Mouse (Mus musculus): ENCODE data around the gene Lbhd2.

Lbhd2 gene

GRCm38 (mm10) chr12:111406622-111407021 is at the start of gene Lbhd2:
TSS of gene Lbhd2 (plus strand) at chr12:111406809.
- DNase-seq (ENCODE audit: low spot score in 2 of 2), result no peak

- DNase-seq (ENCODE audit: low spot score in 2 of 2), result no peak
These were observed 45.9 kb upstream of the Lbhd2 start for GRCm38 (mm10) chr12:111360671-111361070.

- DNase-seq (ENCODE audit: low spot score in 2 of 2), result no peak
These were observed 45.1 kb upstream of the Lbhd2 start for GRCm38 (mm10) chr12:111361319-111362098.

GRCm38 (mm10) chr12:111364234-111364633 is 42.4 kb upstream of the Lbhd2 start:
- DNase-seq (ENCODE audit: low spot score in 2 of 2), result no peak

- DNase-seq (ENCODE audit: low spot score in 2 of 2), result no peak
These were observed 39.5 kb upstream of the Lbhd2 start for GRCm38 (mm10) chr12:111367065-111367464.

- no peak for DNase-seq (ENCODE audit: low spot score in 2 of 2)
These were observed 36.4 kb upstream of the Lbhd2 start for GRCm38 (mm10) chr12:111370249-111370648.

GRCm38 (mm10) chr12:111371905-111372304 is 34.7 kb upstream of the Lbhd2 start:
- no peak for DNase-seq (ENCODE audit: low spot score in 2 of 2)

GRCm38 (mm10) chr12:111373411-111373810 is 33.2 kb upstream of the Lbhd2 start:
- no peak for DNase-seq (ENCODE audit: low spot score in 2 of 2)

- no peak for DNase-seq (ENCODE audit: low spot score in 2 of 2)
These were observed 31.9 kb upstream of the Lbhd2 start for GRCm38 (mm10) chr12:111374727-111375126.

- DNase-seq (ENCODE audit: low spot score in 2 of 2), result no peak
These were observed 31.1 kb upstream of the Lbhd2 start for GRCm38 (mm10) chr12:111375559-111375958.

- no peak for DNase-seq (ENCODE audit: low spot score in 2 of 2)
These were observed 30.6 kb upstream of the Lbhd2 start for GRCm38 (mm10) chr12:111376053-111376452.

- DNase-seq (ENCODE audit: low spot score in 2 of 2), result no peak
These were observed 29.7 kb upstream of the Lbhd2 start for GRCm38 (mm10) chr12:111376826-111377331.

GRCm38 (mm10) chr12:111377376-111377973 is 29.1 kb upstream of the Lbhd2 start, which contains the start of gene Cdc42bpb:
TSS of gene Cdc42bpb (minus strand) at chr12:111377718.
- peak; percentile 25 to 51 for DNase-seq (ENCODE audit: low spot score in 2 of 2)

GRCm38 (mm10) chr12:111377986-111378490 is 28.6 kb upstream of the Lbhd2 start:
- DNase-seq (ENCODE audit: low spot score in 2 of 2), result no peak

- DNase-seq (ENCODE audit: low spot score in 2 of 2), result no peak
These were observed 27.8 kb upstream of the Lbhd2 start for GRCm38 (mm10) chr12:111378812-111379211.

- DNase-seq (ENCODE audit: low spot score in 2 of 2), result no peak
These were observed 20.5 kb upstream of the Lbhd2 start for GRCm38 (mm10) chr12:111385883-111386641.

- DNase-seq (ENCODE audit: low spot score in 2 of 2), result no peak
These were observed 19.9 kb upstream of the Lbhd2 start for GRCm38 (mm10) chr12:111386642-111387120.

- DNase-seq (ENCODE audit: low spot score in 2 of 2), result no peak
These were observed 19.5 kb upstream of the Lbhd2 start for GRCm38 (mm10) chr12:111387146-111387545.

GRCm38 (mm10) chr12:111394008-111394407 is 12.6 kb upstream of the Lbhd2 start:
- DNase-seq (ENCODE audit: low spot score in 2 of 2), result no peak

- no peak for DNase-seq (ENCODE audit: low spot score in 2 of 2)
These were observed 9.6 kb upstream of the Lbhd2 start for GRCm38 (mm10) chr12:111396997-111397396.

GRCm38 (mm10) chr12:111401454-111402184 is 5.0 kb upstream of the Lbhd2 start:
- peak in 1 of 2 experiments; percentile 48 for DNase-seq (ENCODE audit: low spot score in 2 of 2)
